Mouse (Mus musculus) lung, adult 2 months (tissue): ENCODE data around the gene Rpap3.

Experiments used
- CTCF ChIP-seq: fragments of 200-500 bp; IDR thresholded peaks from 2 replicates; pipeline ENCODE4 v1.5.1; 2011; ENCODE audit warnings: mild to moderate bottlenecking, low read length, control low read depth; ENCODE audit not compliant: insufficient read depth
- POLR2A ChIP-seq: fragments of 200-500 bp; IDR thresholded peaks from 2 replicates; pipeline ENCODE4 v1.6.1; 2011; ENCODE audit warnings: low read depth, mild to moderate bottlenecking, control low read depth, low read length, borderline replicate concordance; ENCODE audit errors: extremely low read depth

DNA sequence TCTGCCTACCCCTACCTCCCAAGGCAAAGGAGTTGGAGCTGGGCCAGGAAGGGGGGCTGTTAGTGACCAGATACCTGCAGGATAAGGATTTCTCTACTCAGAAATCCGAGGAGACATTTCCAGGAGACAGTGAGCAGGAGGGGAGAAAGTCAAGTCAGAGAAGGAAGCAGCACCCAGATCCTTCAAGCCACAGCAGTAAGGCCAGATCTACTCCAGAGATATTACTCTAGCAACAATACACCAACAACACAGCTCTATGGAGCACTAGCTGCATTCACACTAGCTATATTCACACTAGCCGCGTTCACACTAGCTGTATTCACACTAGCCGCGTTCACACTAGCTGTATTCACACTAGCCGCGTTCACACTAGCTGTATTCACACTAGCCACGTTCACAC lies 9.5 kb upstream of the Rpap3 start:
- no peak for TF ChIP-seq POLR2A
- TF ChIP-seq CTCF = no peak
